Mouse (Mus musculus) embryonic facial prominence, embryonic 11.5 days (tissue): ENCODE data around the gene Npff. TPM values are rescaled to one million over a fixed set of nuclear protein-coding genes. Genes with fewer than 3 reads are reported as not detected.

Experiments
- ATAC-seq: fragments of 200-750 bp; cut with Nextera tagmentation; replicated peaks from 2 replicates; pipeline ENCODE4 v1.8.0; 2017; ENCODE audit warnings: low read depth; ENCODE audit not compliant: insufficient number of reproducible peaks, low FRiP score, low TSS enrichment
- DNase-seq: peaks from one replicate; pipeline ENCODE4 v3.0.0-alpha.2; 2015; ENCODE audit warnings: low spot score
- H3K27ac ChIP-seq: fragments of 300-500 bp; sonication (generic); replicated peaks from 2 replicates; pipeline ENCODE4 v1.5.1; 2014; ENCODE audit warnings: mild to moderate bottlenecking, low read depth, low read length, control low read depth
- H3K27me3 ChIP-seq: fragments of 300-500 bp; sonication (generic); 2 replicates; pipeline ENCODE4 v1.6.1; 2014; ENCODE audit warnings: mild to moderate bottlenecking, low read length, moderate library complexity, mixed read lengths; ENCODE audit not compliant: control insufficient read depth, insufficient read depth
- H3K36me3 ChIP-seq: fragments of 300-500 bp; sonication (generic); replicated peaks from 2 replicates; pipeline ENCODE4 v1.6.1; 2014; ENCODE audit warnings: low read depth, mild to moderate bottlenecking, low read length, moderate library complexity, mixed read lengths; ENCODE audit not compliant: control insufficient read depth, insufficient read depth
- H3K4me1 ChIP-seq: fragments of 300-500 bp; sonication (generic); 2 replicates; pipeline ENCODE4 v1.6.1; 2014; ENCODE audit warnings: low read length, mixed read lengths; ENCODE audit not compliant: control insufficient read depth, insufficient read depth
- H3K4me2 ChIP-seq: fragments of 300-500 bp; sonication (generic); 2 replicates; pipeline ENCODE4 v1.6.1; 2014; ENCODE audit warnings: low read depth, mild to moderate bottlenecking, control low read depth, low read length, moderate library complexity
- H3K4me3 ChIP-seq: fragments of 300-500 bp; sonication (generic); 2 replicates; pipeline ENCODE4 v1.5.1; 2014; ENCODE audit warnings: low read depth, low read length, control low read depth
- H3K9ac ChIP-seq: fragments of 300-500 bp; sonication (generic); replicated peaks from 2 replicates; pipeline ENCODE4 v1.6.1; 2014; ENCODE audit warnings: mild to moderate bottlenecking, control low read depth, low read length
- H3K9me3 ChIP-seq: fragments of 300-500 bp; sonication (generic); replicated peaks from 2 replicates; pipeline ENCODE4 v1.6.1; 2016; ENCODE audit warnings: mild to moderate bottlenecking, low read length, inconsistent platforms, mixed read lengths; ENCODE audit not compliant: control insufficient read depth
- WGBS: fragments of 180-500 bp; shearing (Covaris S2); extraction: QIAGEN DNeasy Blood & Tissue Kit; methylation state at CpG from one replicate; pipeline ENCODE4 v1.1.7; 2014; 5-methylcytosine and 5-hydroxymethylcytosine counted together
- polyA plus RNA-seq: library from polyadenylated mRNA; unstranded; fragments of >200 nt; fragmentation: Nextera tagmentation; extraction: Ambion mirVana; gene quantifications from 2 replicates; pipeline ENCODE4 v1.2.1, GENCODE M21; 2014

Npff gene
- polyA plus RNA-seq, 1 experiment from 2014 or later, result 0.66 TPM

- Histone ChIP-seq H3K36me3 (no peaks in the 10 kb centered on the region; the same call in 1 of the 2 replicates), H3K4me3 (peak overlapping the region; percentile 61), H3K27ac (peak overlapping the region; percentile 98), H3K9me3 (no peaks in the 10 kb centered on the region), H3K4me2 (peak overlapping the region; percentile 67), H3K4me1 (no peaks in the 10 kb centered on the region; the same call in 1 of the 2 replicates), H3K27me3 (no peaks in the 10 kb centered on the region), H3K9ac (peak overlapping the region; percentile 87)
- 18% methylated on average over 9 of the region's 9 CpGs for WGBS
- ATAC-seq (0 out of 2 replicates have a peak, but pooled peaks have one; percentile 0), DNase-seq (no peak)
Observed at GRCm38 (mm10) chr15:102518859-102519201, 5.9 kb downstream of the Npff start.

GRCm38 (mm10) chr15:102517976-102518858 lies 6.5 kb downstream of the Npff start, which contains the start of gene Tarbp2:
Gene Tarbp2, plus strand, starts transcription at chr15:102518192.
- Histone ChIP-seq H3K27me3 (no peaks in the 10 kb centered on the region), H3K4me1 (no peaks in the 10 kb centered on the region; the same call in 1 of the 2 replicates)
- under 1% methylated on average over 60 of the region's 60 CpGs for WGBS

GRCm38 (mm10) chr15:102517631-102517975 lies 7.1 kb downstream of the Npff start:
- Histone ChIP-seq H3K4me1 (no peaks in the 10 kb centered on the region; the same call in 1 of the 2 replicates), H3K9me3 (no peaks in the 10 kb centered on the region), H3K27me3 (no peaks in the 10 kb centered on the region), H3K27ac (0 out of 2 replicates have a peak overlapping the region, but pooled peaks have one; percentile 57), H3K4me2 (peak overlapping the region; percentile 81), H3K36me3 (no peaks in the 10 kb centered on the region), H3K4me3 (peak overlapping the region; percentile 55), H3K9ac (no peak overlapping the region)
- ATAC-seq (no peak), DNase-seq (no peak)
- WGBS, result 1% methylated on average over 10 of the region's 10 CpGs

More at GRCm38 (mm10) chr15:102517976-102518858, 6.5 kb downstream of the Npff start, which contains the start of gene Tarbp2:
- Histone ChIP-seq H3K4me3 (peak within 1 kb of the TSS; percentile 61), H3K9ac (peak within 1 kb of the TSS; percentile 87), H3K27ac (peak within 1 kb of the TSS; percentile 98), H3K36me3 (no peaks in the 10 kb centered on the region), H3K4me2 (peak within 1 kb of the TSS; percentile 81), H3K9me3 (no peaks in the 10 kb centered on the region)
- ATAC-seq (peak; percentile 90), DNase-seq (peak; percentile 100)

GRCm38 (mm10) chr15:102516728-102517404 lies 7.9 kb downstream of the Npff start, which contains the start of gene Map3k12:
Gene Map3k12, minus strand, starts transcription at chr15:102517064.
- Histone ChIP-seq H3K4me3 (peak within 1 kb of the TSS; percentile 55), H3K4me1 (peaks cover 1% of the 10 kb centered on the region), H3K27ac (peak within 1 kb of the TSS; percentile 57), H3K27me3 (no peaks in the 10 kb centered on the region), H3K36me3 (no peaks in the 10 kb centered on the region), H3K9ac (peak within 1 kb of the TSS; percentile 74), H3K9me3 (no peaks in the 10 kb centered on the region), H3K4me2 (peak within 1 kb of the TSS; percentile 81)
- DNase-seq (peak; percentile 75), ATAC-seq (peak; percentile 8)
- under 1% methylated on average over 42 of the region's 43 CpGs for WGBS

GRCm38 (mm10) chr15:102516293-102516692 lies 8.4 kb downstream of the Npff start:
- under 1% methylated on average over 12 of the region's 12 CpGs for WGBS
- Histone ChIP-seq H3K27ac (peak overlapping the region; percentile 57), H3K27me3 (no peaks in the 10 kb centered on the region), H3K4me1 (peaks cover 6% of the 10 kb centered on the region), H3K4me2 (peak overlapping the region; percentile 81), H3K9ac (peak overlapping the region; percentile 74), H3K9me3 (no peaks in the 10 kb centered on the region), H3K4me3 (peak overlapping the region; percentile 55), H3K36me3 (no peaks in the 10 kb centered on the region)
- peak; percentile 49 for DNase-seq
- no peak for ATAC-seq

GRCm38 (mm10) chr15:102515791-102516190 lies 9.0 kb downstream of the Npff start:
- H3K9me3 ChIP-seq, result no peaks in the 10 kb centered on the region
- no peaks in the 10 kb centered on the region for H3K36me3 ChIP-seq
- no peak overlapping the region for H3K27ac ChIP-seq
- H3K9ac ChIP-seq, result peak overlapping the region; percentile 74
- ATAC-seq (no peak), DNase-seq (no peak)
- H3K4me2 ChIP-seq, result peak overlapping the region; percentile 81
- WGBS, result 35% methylated on average over 4 of the region's 4 CpGs
- no peaks in the 10 kb centered on the region for H3K27me3 ChIP-seq
- H3K4me1 ChIP-seq, result peaks cover 8% of the 10 kb centered on the region
- H3K4me3 ChIP-seq, result peak overlapping the region; percentile 55

GRCm38 (mm10) chr15:102515261-102515660 lies 9.5 kb downstream of the Npff start:
- DNase-seq, result no peak
- Histone ChIP-seq H3K4me2 (no peak overlapping the region), H3K9me3 (no peaks in the 10 kb centered on the region), H3K4me1 (peaks cover 8% of the 10 kb centered on the region), H3K9ac (no peak overlapping the region), H3K4me3 (no peak overlapping the region), H3K27ac (no peak overlapping the region), H3K27me3 (no peaks in the 10 kb centered on the region), H3K36me3 (no peaks in the 10 kb centered on the region)
- WGBS, result 81% methylated on average over 2 of the region's 2 CpGs
- no peak for ATAC-seq
